Mouse (Mus musculus) hindbrain, embryonic 15.5 days (tissue): ENCODE measurements around the gene Helt. TPM values are rescaled to one million over a fixed set of nuclear protein-coding genes. Genes with fewer than 3 reads are reported as not detected.

Experiments used
- ATAC-seq: fragments of 200-750 bp; cut with Nextera tagmentation; 2 replicates; pipeline ENCODE4 v1.8.0; 2017; ENCODE audit warnings: low read depth, moderate number of reproducible peaks, moderate TSS enrichment; ENCODE audit not compliant: low FRiP score
- H3K27ac ChIP-seq: fragments of 300-500 bp; sonication (generic); replicated peaks from 2 replicates; pipeline ENCODE4 v1.5.1; 2015; ENCODE audit warnings: mild to moderate bottlenecking, inconsistent platforms
- H3K27me3 ChIP-seq: fragments of 300-500 bp; sonication (generic); 2 replicates; pipeline ENCODE4 v1.6.1; 2015; ENCODE audit warnings: control low read depth, inconsistent platforms
- H3K36me3 ChIP-seq: fragments of 300-500 bp; sonication (generic); 2 replicates; pipeline ENCODE4 v1.6.1; 2015; ENCODE audit warnings: control low read depth, inconsistent platforms
- H3K4me1 ChIP-seq: fragments of 300-500 bp; sonication (generic); replicated peaks from 2 replicates; pipeline ENCODE4 v1.6.1; 2015; ENCODE audit warnings: control low read depth, inconsistent platforms
- H3K4me2 ChIP-seq: fragments of 300-500 bp; sonication (generic); 2 replicates; pipeline ENCODE4 v1.6.1; 2015; ENCODE audit warnings: moderate library complexity, mild to moderate bottlenecking, inconsistent platforms
- H3K4me3 ChIP-seq: fragments of 300-500 bp; sonication (generic); 2 replicates; pipeline ENCODE4 v1.5.1; 2015; ENCODE audit warnings: mild to moderate bottlenecking, inconsistent platforms
- H3K9ac ChIP-seq: fragments of 300-500 bp; sonication (generic); 2 replicates; pipeline ENCODE4 v1.6.1; 2015; ENCODE audit warnings: inconsistent platforms
- H3K9me3 ChIP-seq: fragments of 300-500 bp; sonication (generic); 2 replicates; pipeline ENCODE4 v1.6.1; 2016; ENCODE audit warnings: control low read depth, inconsistent platforms
- WGBS: fragments of 180-500 bp; shearing (Covaris S2); methylation state at CpG from one replicate; pipeline ENCODE4 v1.1.7; 2015; 5-methylcytosine and 5-hydroxymethylcytosine counted together
- polyA plus RNA-seq: library from polyadenylated mRNA; unstranded; fragments of >200 nt; fragmentation: Nextera tagmentation; extraction: Ambion mirVana; gene quantifications from 2 replicates; pipeline ENCODE4 v1.2.1, GENCODE M21; 2015

The Helt gene
- polyA plus RNA-seq, 1 experiment from 2014 or later = 1.3 TPM

- H3K36me3 ChIP-seq = no peaks in the 10 kb centered on the region
- peaks cover 15% of the 10 kb centered on the region for H3K4me1 ChIP-seq
- WGBS = under 1% methylated on average over 8 of the region's 8 CpGs
- ATAC-seq = no peak
- H3K9me3 ChIP-seq = no peaks in the 10 kb centered on the region
- H3K27ac ChIP-seq = no peak overlapping the region
- H3K9ac ChIP-seq = no peak overlapping the region
- no peak overlapping the region for H3K4me2 ChIP-seq
- H3K4me3 ChIP-seq = no peak overlapping the region
- H3K27me3 ChIP-seq = peaks cover 69% of the 10 kb centered on the region
Observed at GRCm38 (mm10) chr8:46295951-46296350, 1.5 kb upstream of the Helt start.

DNA sequence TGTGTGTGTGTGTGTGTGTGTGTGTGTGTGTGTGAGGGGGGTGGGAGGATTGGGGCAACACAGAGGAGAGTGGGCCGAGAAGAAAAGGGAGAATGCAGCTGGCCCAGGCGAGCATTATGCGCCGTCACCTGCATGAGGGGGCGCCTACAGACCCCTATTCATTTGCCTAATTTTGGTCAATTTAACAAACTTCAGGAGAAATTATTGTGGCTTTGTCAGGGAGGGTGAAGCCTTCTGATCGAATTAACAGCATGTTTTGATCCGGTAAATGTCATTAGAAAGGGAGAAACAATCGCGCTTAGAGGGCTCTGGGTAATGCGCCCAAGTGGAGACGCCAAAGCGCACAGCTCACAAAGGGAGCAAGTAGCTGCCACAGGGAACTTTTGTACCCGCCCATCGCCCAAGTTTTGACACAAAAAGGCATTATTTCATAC is 647 bp upstream of the Helt start:
- Histone ChIP-seq H3K27ac (no peak overlapping the region), H3K4me2 (no peak overlapping the region), H3K27me3 (peaks cover 76% of the 10 kb centered on the region), H3K4me1 (peaks cover 15% of the 10 kb centered on the region), H3K4me3 (no peak overlapping the region), H3K9ac (no peak overlapping the region), H3K9me3 (no peaks in the 10 kb centered on the region), H3K36me3 (no peaks in the 10 kb centered on the region)
- WGBS = 0% methylated on average over 14 of the region's 14 CpGs
- ATAC-seq = no peak

DNA sequence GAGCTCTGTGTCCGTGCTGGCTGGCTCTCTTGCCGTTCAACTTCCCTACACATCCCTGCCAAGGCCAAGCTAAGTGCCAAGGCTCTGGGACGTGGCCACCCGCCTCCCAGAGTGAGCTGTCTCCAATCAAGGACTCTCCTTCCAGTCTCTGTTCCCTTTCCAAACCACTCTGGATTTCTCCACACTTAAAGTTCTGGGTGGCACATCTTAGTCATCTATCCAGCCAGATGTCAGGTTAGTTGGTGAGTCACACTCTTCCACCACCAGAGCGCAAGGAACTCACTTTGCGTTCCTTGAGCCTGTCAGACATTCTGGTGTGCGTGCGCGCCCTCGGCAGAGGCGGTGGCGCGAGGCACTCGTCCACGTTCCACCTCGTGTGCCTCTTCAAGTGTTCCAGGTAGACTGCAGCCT is 725 bp downstream of the Helt start:
- Histone ChIP-seq H3K9ac (no peak overlapping the region), H3K27ac (no peak overlapping the region), H3K4me2 (peak overlapping the region; percentile 34), H3K4me3 (no peak overlapping the region; the same call in 1 of the 2 replicates), H3K4me1 (peaks cover 15% of the 10 kb centered on the region), H3K27me3 (peaks cover 85% of the 10 kb centered on the region), H3K9me3 (no peaks in the 10 kb centered on the region), H3K36me3 (no peaks in the 10 kb centered on the region)
- WGBS = under 1% methylated on average over 16 of the region's 16 CpGs
- no peak for ATAC-seq

- no peaks in the 10 kb centered on the region for H3K9me3 ChIP-seq
- H3K36me3 ChIP-seq = no peaks in the 10 kb centered on the region
- H3K4me3 ChIP-seq = no peak overlapping the region
- peaks cover 15% of the 10 kb centered on the region for H3K4me1 ChIP-seq
- no peak overlapping the region for H3K4me2 ChIP-seq
- no peak for ATAC-seq
- no peak overlapping the region for H3K27ac ChIP-seq
- no peak overlapping the region for H3K9ac ChIP-seq
- H3K27me3 ChIP-seq = peaks cover 87% of the 10 kb centered on the region
- WGBS = 2% methylated on average over 14 of the region's 14 CpGs
Observed at GRCm38 (mm10) chr8:46293201-46293600, 1.3 kb downstream of the Helt start.

- peak overlapping the region; percentile 53 for H3K4me2 ChIP-seq
- H3K27me3 ChIP-seq = peaks cover 86% of the 10 kb centered on the region
- no peak overlapping the region for H3K27ac ChIP-seq
- WGBS = 2% methylated on average over 33 of the region's 33 CpGs
- peaks cover 15% of the 10 kb centered on the region for H3K4me1 ChIP-seq
- peak; percentile 30; the same call in 1 of the 2 replicates for ATAC-seq
- no peaks in the 10 kb centered on the region for H3K36me3 ChIP-seq
- peak overlapping the region; percentile 30 for H3K4me3 ChIP-seq
- no peaks in the 10 kb centered on the region for H3K9me3 ChIP-seq
- H3K9ac ChIP-seq = no peak overlapping the region
Observed at GRCm38 (mm10) chr8:46291931-46292675, 2.4 kb downstream of the Helt start.

GRCm38 (mm10) chr8:46289274-46289673 is 5.2 kb downstream of the Helt start:
- Histone ChIP-seq H3K4me2 (no peak overlapping the region), H3K9me3 (no peaks in the 10 kb centered on the region), H3K27ac (no peak overlapping the region), H3K4me1 (peaks cover 10% of the 10 kb centered on the region), H3K4me3 (no peak overlapping the region), H3K27me3 (peaks cover 58% of the 10 kb centered on the region), H3K9ac (no peak overlapping the region), H3K36me3 (no peaks in the 10 kb centered on the region)
- WGBS = 15% methylated on average over 11 of the region's 11 CpGs
- no peak for ATAC-seq

DNA sequence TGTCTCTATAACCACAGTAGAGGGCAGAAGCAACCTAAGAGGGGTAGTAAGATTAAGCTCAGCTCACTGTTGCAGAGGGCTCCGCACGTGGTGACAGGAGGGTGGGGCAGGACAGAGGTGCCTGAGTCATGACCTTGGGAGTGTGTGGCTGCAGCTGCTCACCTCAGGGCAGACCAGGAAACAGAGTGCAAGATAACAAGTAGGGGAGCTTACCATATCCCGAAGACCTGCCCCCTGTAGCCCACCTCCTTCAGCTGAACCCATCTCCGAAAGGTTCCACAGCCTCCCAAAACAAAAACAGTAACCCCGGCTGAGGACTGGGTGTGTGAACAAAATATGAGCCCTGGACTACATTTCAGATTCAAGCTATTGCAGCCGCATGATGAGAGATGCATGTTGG is 6.5 kb downstream of the Helt start:
- H3K9ac ChIP-seq = no peak overlapping the region
- H3K36me3 ChIP-seq = no peaks in the 10 kb centered on the region
- no peak overlapping the region for H3K27ac ChIP-seq
- peaks cover 45% of the 10 kb centered on the region for H3K27me3 ChIP-seq
- no peaks in the 10 kb centered on the region for H3K9me3 ChIP-seq
- no peak overlapping the region for H3K4me3 ChIP-seq
- WGBS = 96% methylated on average over 6 of the region's 6 CpGs
- H3K4me1 ChIP-seq = peaks cover 8% of the 10 kb centered on the region; the same call in 1 of the 2 replicates
- no peak overlapping the region for H3K4me2 ChIP-seq
- no peak for ATAC-seq

- no peak overlapping the region for H3K27ac ChIP-seq
- H3K4me2 ChIP-seq = no peak overlapping the region
- H3K4me1 ChIP-seq = no peaks in the 10 kb centered on the region
- ATAC-seq = no peak
- peaks cover 26% of the 10 kb centered on the region for H3K27me3 ChIP-seq
- H3K9me3 ChIP-seq = no peaks in the 10 kb centered on the region
- no peak overlapping the region for H3K9ac ChIP-seq
- 84% methylated on average over 4 of the region's 4 CpGs for WGBS
- H3K36me3 ChIP-seq = no peaks in the 10 kb centered on the region
- no peak overlapping the region for H3K4me3 ChIP-seq
Observed at GRCm38 (mm10) chr8:46285980-46286379, 8.5 kb downstream of the Helt start.

GRCm38 (mm10) chr8:46281536-46281935 is 12.9 kb downstream of the Helt start:
- no peaks in the 10 kb centered on the region for H3K4me1 ChIP-seq
- H3K9me3 ChIP-seq = no peaks in the 10 kb centered on the region
- no peak overlapping the region for H3K4me3 ChIP-seq
- no peak overlapping the region for H3K9ac ChIP-seq
- WGBS = 10% methylated on average over 13 of the region's 13 CpGs
- no peak overlapping the region for H3K4me2 ChIP-seq
- no peaks in the 10 kb centered on the region for H3K27me3 ChIP-seq
- H3K27ac ChIP-seq = no peak overlapping the region
- no peaks in the 10 kb centered on the region for H3K36me3 ChIP-seq
- ATAC-seq = no peak

DNA sequence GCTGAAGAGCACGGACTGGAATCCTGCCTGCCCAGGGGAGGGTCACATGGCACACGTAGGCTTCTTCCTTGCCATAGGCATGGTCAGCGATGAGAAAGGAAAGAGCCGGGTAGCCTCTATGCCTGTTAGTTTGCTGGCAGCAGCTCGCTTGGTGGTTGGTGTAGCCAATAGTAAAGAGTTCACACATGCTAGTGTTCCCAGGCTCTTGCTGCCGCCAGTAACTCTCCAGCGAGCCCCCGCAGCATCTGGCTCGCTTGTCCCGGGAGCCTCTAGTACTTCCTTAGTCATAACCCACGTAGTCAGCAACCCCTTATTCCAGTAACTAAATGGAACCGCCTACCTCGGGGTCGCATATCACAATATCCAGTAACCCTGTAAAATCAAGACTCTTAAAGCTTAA is 17.5 kb downstream of the Helt start:
- no peak for ATAC-seq
- H3K4me1 ChIP-seq = no peaks in the 10 kb centered on the region
- H3K9ac ChIP-seq = no peak overlapping the region
- no peaks in the 10 kb centered on the region for H3K36me3 ChIP-seq
- 85% methylated on average over 14 of the region's 14 CpGs for WGBS
- no peak overlapping the region for H3K27ac ChIP-seq
- H3K9me3 ChIP-seq = no peaks in the 10 kb centered on the region
- H3K4me3 ChIP-seq = no peak overlapping the region
- no peaks in the 10 kb centered on the region for H3K27me3 ChIP-seq
- no peak overlapping the region for H3K4me2 ChIP-seq

- no peaks in the 10 kb centered on the region for H3K36me3 ChIP-seq
- no peak overlapping the region for H3K27ac ChIP-seq
- no peak overlapping the region for H3K4me3 ChIP-seq
- no peaks in the 10 kb centered on the region for H3K4me1 ChIP-seq
- ATAC-seq = no peak
- H3K9me3 ChIP-seq = no peaks in the 10 kb centered on the region
- 24% methylated on average over 6 of the region's 6 CpGs for WGBS
- 0 out of 2 replicates have a peak, but pooled peaks cover 3% of the 10 kb centered on the region for H3K27me3 ChIP-seq
- H3K4me2 ChIP-seq = no peak overlapping the region
- H3K9ac ChIP-seq = no peak overlapping the region
Observed at GRCm38 (mm10) chr8:46270741-46271140, 23.7 kb downstream of the Helt start.

GRCm38 (mm10) chr8:46270147-46270546 is 24.3 kb downstream of the Helt start:
- Histone ChIP-seq H3K27ac (no peak overlapping the region), H3K27me3 (0 out of 2 replicates have a peak, but pooled peaks cover 3% of the 10 kb centered on the region), H3K4me1 (no peaks in the 10 kb centered on the region), H3K9ac (no peak overlapping the region), H3K4me2 (no peak overlapping the region), H3K4me3 (no peak overlapping the region), H3K36me3 (no peaks in the 10 kb centered on the region), H3K9me3 (no peaks in the 10 kb centered on the region)
- WGBS = 29% methylated on average over 3 of the region's 3 CpGs
- ATAC-seq = no peak

DNA sequence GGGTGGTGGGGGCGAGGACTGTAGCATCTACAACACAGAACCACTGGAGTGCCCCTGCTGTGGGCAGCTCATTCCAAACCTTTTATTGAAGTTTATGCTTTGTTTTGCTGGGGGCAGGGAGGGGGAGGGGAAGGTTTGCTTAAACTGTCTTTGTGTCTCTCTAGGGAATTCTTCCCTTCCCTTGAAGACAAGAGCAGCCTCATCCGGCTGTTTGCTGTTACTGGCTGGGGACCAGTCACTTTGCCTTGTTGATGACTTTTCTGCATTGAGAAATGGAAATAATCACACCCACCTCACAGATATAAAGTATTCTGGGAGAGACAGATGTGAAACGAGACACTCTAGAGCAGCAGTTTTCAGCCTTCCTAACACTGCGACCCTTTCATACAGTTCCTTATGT is 27.7 kb downstream of the Helt start:
- Histone ChIP-seq H3K4me2 (no peak overlapping the region), H3K9ac (no peak overlapping the region), H3K27ac (no peak overlapping the region), H3K9me3 (no peaks in the 10 kb centered on the region), H3K4me1 (no peaks in the 10 kb centered on the region), H3K4me3 (no peak overlapping the region), H3K27me3 (0 out of 2 replicates have a peak, but pooled peaks cover 3% of the 10 kb centered on the region), H3K36me3 (no peaks in the 10 kb centered on the region)
- 33% methylated on average over 4 of the region's 4 CpGs for WGBS
- no peak for ATAC-seq
